Mouse (Mus musculus) hindbrain, postnatal 0 days (tissue): ENCODE measurements around the gene Gm30083. TPM values are rescaled to one million over a fixed set of nuclear protein-coding genes. Genes with fewer than 3 reads are reported as not detected.

Source experiments
- ATAC-seq: fragments of 200-750 bp; cut with Nextera tagmentation; 2 replicates; pipeline ENCODE4 v1.8.0; 2017; ENCODE audit warnings: mild to moderate bottlenecking, moderate TSS enrichment, moderate library complexity
- DNase-seq: peaks from one replicate; pipeline ENCODE4 v3.0.0-alpha.2; 2015; ENCODE audit warnings: low spot score
- H3K27ac ChIP-seq: fragments of 300-500 bp; sonication (generic); 2 replicates; pipeline ENCODE4 v1.5.1; 2014; ENCODE audit warnings: mild to moderate bottlenecking
- H3K27me3 ChIP-seq: fragments of 300-500 bp; sonication (generic); 2 replicates; pipeline ENCODE4 v1.6.1; 2014; ENCODE audit warnings: low read length, mixed read lengths; ENCODE audit not compliant: insufficient read depth
- H3K36me3 ChIP-seq: fragments of 300-500 bp; sonication (generic); 2 replicates; pipeline ENCODE4 v1.6.1; 2014; ENCODE audit warnings: low read length, mixed read lengths; ENCODE audit not compliant: insufficient read depth
- H3K4me1 ChIP-seq: fragments of 300-500 bp; sonication (generic); 2 replicates; pipeline ENCODE4 v1.6.1; 2014; ENCODE audit warnings: antibody characterized with exemption, low read length, mixed read lengths; ENCODE audit not compliant: insufficient read depth
- H3K4me2 ChIP-seq: fragments of 300-500 bp; sonication (generic); 2 replicates; pipeline ENCODE4 v1.6.1; 2014; ENCODE audit warnings: low read depth, mild to moderate bottlenecking, low read length, moderate library complexity, mixed read lengths
- H3K4me3 ChIP-seq: fragments of 300-500 bp; sonication (generic); 2 replicates; pipeline ENCODE4 v1.5.1; 2014; ENCODE audit warnings: low read length
- H3K9ac ChIP-seq: fragments of 300-500 bp; sonication (generic); replicated peaks from 2 replicates; pipeline ENCODE4 v1.6.1; 2014; ENCODE audit warnings: mild to moderate bottlenecking, low read length, moderate library complexity, mixed read lengths
- H3K9me3 ChIP-seq: fragments of 300-500 bp; sonication (generic); 2 replicates; pipeline ENCODE4 v1.6.1; 2016; ENCODE audit warnings: low read length, mixed read lengths
- CTCF ChIP-seq: IDR thresholded peaks from 2 replicates; pipeline ENCODE4 v1.5.1; 2016; ENCODE audit warnings: antibody characterized with exemption, control low read depth, low read depth
- WGBS: fragments of 180-500 bp; shearing (Covaris S2); extraction: QIAGEN DNeasy Blood & Tissue Kit; methylation state at CpG from one replicate; pipeline ENCODE4 v1.1.7; 2014; 5-methylcytosine and 5-hydroxymethylcytosine counted together
- polyA plus RNA-seq: library from polyadenylated mRNA; unstranded; fragments of >200 nt; fragmentation: Nextera tagmentation; extraction: Ambion mirVana; gene quantifications from 2 replicates; pipeline ENCODE4 v1.2.1, GENCODE M21; 2015
- total RNA-seq: library from RNA; depleted of rRNA; stranded (reverse); fragments of >200 nt; gene quantifications from 2 replicates; pipeline ENCODE4 v1.2.3, GENCODE M21; 2014

Gene Gm30083
- total and polyA plus RNA-seq, 2 experiments from 2014 or later = not detected

GRCm38 (mm10) chr14:34026710-34027109 lies 11.7 kb upstream of the Gm30083 start:
- WGBS = 79% methylated on average over 2 of the region's 2 CpGs
- TF ChIP-seq CTCF = no peak
- Histone ChIP-seq H3K4me3 (no peak overlapping the region), H3K9me3 (no peaks in the 10 kb centered on the region), H3K27ac (no peak overlapping the region), H3K4me2 (no peak overlapping the region), H3K9ac (no peak overlapping the region), H3K4me1 (no peaks in the 10 kb centered on the region), H3K27me3 (no peaks in the 10 kb centered on the region), H3K36me3 (no peaks in the 10 kb centered on the region)
- ATAC-seq (no peak), DNase-seq (no peak)

- no peak for TF ChIP-seq CTCF
- no peak overlapping the region for H3K4me2 ChIP-seq
- 88% methylated on average over 2 of the region's 2 CpGs for WGBS
- no peak overlapping the region for H3K27ac ChIP-seq
- no peak for DNase-seq
- H3K36me3 ChIP-seq = no peaks in the 10 kb centered on the region
- ATAC-seq = no peak
- no peak overlapping the region for H3K4me3 ChIP-seq
- no peaks in the 10 kb centered on the region for H3K9me3 ChIP-seq
- H3K9ac ChIP-seq = no peak overlapping the region
- no peaks in the 10 kb centered on the region for H3K27me3 ChIP-seq
- no peaks in the 10 kb centered on the region for H3K4me1 ChIP-seq
These were observed 2.0 kb upstream of the Gm30083 start for GRCm38 (mm10) chr14:34016938-34017337.

DNA sequence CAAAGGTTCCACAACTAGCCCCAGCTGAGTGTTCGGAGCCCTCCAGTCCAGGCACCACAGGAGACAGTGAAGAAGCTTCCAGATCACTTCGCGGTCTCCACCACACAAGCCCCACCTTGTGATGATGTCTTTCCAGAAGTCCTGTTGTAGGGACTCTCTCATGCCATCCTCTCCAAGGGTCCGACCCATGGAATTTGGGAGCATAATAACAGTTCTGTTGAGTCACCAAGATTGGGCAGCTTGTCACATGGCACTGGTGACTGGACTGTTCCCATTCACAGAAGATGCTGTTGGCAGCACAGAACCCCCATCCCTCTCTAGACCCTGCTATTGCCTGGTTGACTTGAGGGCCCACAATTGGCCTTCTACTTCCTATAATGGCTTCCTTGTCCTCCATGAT lies 1.4 kb upstream of the Gm30083 start, which contains the start of gene Gm5460:
Gene Gm5460 (plus strand): TSS at position 378 of the 400 bp plus-strand sequence.
- Histone ChIP-seq H3K4me2 (no peak within 1 kb of the TSS), H3K9ac (no peak within 1 kb of the TSS), H3K9me3 (no peaks in the 10 kb centered on the region), H3K27me3 (no peaks in the 10 kb centered on the region), H3K27ac (no peak within 1 kb of the TSS), H3K36me3 (no peaks in the 10 kb centered on the region), H3K4me3 (no peak within 1 kb of the TSS), H3K4me1 (no peaks in the 10 kb centered on the region)
- WGBS = 92% methylated on average over 4 of the region's 4 CpGs
- DNase-seq = no peak
- no peak for TF ChIP-seq CTCF
- ATAC-seq = no peak

- Histone ChIP-seq H3K9ac (no peak overlapping the region), H3K27me3 (no peaks in the 10 kb centered on the region), H3K36me3 (no peaks in the 10 kb centered on the region), H3K9me3 (no peaks in the 10 kb centered on the region), H3K4me3 (no peak overlapping the region), H3K27ac (no peak overlapping the region), H3K4me1 (no peaks in the 10 kb centered on the region), H3K4me2 (no peak overlapping the region)
- DNase-seq (no peak), ATAC-seq (no peak)
- TF ChIP-seq CTCF = no peak
- WGBS = 94% methylated on average over 5 of the region's 5 CpGs
These were observed 12.6 kb downstream of the Gm30083 start for GRCm38 (mm10) chr14:34002358-34002757.

DNA sequence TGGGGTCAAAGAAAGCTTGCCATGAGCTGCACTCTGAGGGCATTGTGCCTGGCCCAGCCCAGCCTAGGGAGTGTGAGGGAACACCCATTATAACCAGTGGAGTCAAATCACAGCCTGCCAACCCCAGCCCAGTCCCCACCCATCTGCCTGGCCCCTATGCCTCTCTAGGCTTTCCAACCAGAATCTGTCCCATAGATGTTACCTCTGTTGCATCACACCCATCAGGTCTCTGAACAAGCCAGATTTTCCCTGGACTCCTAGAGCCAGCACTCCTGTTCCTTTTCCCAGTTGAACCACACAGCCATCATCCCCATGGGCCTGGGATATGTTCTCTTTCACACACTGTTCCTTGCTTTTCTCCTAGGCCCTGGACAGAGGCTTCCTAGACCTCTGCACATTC lies 13.5 kb downstream of the Gm30083 start:
- Histone ChIP-seq H3K9me3 (no peaks in the 10 kb centered on the region), H3K36me3 (no peaks in the 10 kb centered on the region), H3K4me1 (no peaks in the 10 kb centered on the region), H3K4me2 (no peak overlapping the region), H3K9ac (no peak overlapping the region), H3K27me3 (no peaks in the 10 kb centered on the region), H3K27ac (no peak overlapping the region), H3K4me3 (no peak overlapping the region)
- DNase-seq (no peak), ATAC-seq (no peak)
- TF ChIP-seq CTCF = no peak

DNA sequence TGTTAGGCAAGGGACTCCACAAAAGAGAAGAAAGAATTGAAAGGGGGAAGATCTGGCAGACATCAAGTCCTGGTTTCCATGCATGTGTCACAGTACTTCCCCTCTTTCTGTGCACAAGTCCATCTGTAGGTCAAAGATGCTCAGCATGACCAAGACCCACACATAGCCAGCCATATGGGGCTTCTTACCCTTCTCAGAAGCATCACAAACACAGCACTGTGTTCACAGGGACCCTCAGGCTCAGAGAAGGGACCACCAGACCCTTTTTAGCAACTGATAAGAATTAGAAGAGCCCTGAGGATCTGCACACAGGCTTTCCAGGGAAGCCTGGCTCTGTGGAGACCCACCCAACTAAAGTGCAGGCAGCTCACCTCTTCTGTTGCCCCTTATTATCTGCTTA lies 14.9 kb downstream of the Gm30083 start:
- Histone ChIP-seq H3K27ac (no peak overlapping the region), H3K4me1 (no peaks in the 10 kb centered on the region), H3K27me3 (no peaks in the 10 kb centered on the region), H3K36me3 (no peaks in the 10 kb centered on the region), H3K9me3 (no peaks in the 10 kb centered on the region), H3K4me2 (no peak overlapping the region), H3K4me3 (no peak overlapping the region), H3K9ac (no peak overlapping the region)
- ATAC-seq (no peak), DNase-seq (no peak)
- TF ChIP-seq CTCF = no peak

- ATAC-seq (no peak), DNase-seq (no peak)
- 69% methylated on average over 6 of the region's 6 CpGs for WGBS
- Histone ChIP-seq H3K27me3 (no peaks in the 10 kb centered on the region), H3K36me3 (no peaks in the 10 kb centered on the region), H3K4me3 (no peak overlapping the region), H3K4me2 (no peak overlapping the region), H3K4me1 (no peaks in the 10 kb centered on the region), H3K27ac (no peak overlapping the region), H3K9ac (no peak overlapping the region), H3K9me3 (no peaks in the 10 kb centered on the region)
- TF ChIP-seq CTCF = peak; percentile 21
These were observed 17.6 kb downstream of the Gm30083 start for GRCm38 (mm10) chr14:33997427-33997826.
